Mouse (Mus musculus) intestine, embryonic 15.5 days (tissue): ENCODE measurements around the gene Pld4. TPM values are rescaled to one million over a fixed set of nuclear protein-coding genes. Genes with fewer than 3 reads are reported as not detected.

Experiments
- ATAC-seq: fragments of 200-750 bp; cut with Nextera tagmentation; 2 replicates; pipeline ENCODE4 v1.8.0; 2017; ENCODE audit warnings: moderate TSS enrichment, moderate library complexity
- H3K27ac ChIP-seq: fragments of 300-500 bp; sonication (generic); 2 replicates; pipeline ENCODE4 v1.5.1; 2015; ENCODE audit warnings: mild to moderate bottlenecking, inconsistent platforms
- H3K27me3 ChIP-seq: fragments of 300-500 bp; sonication (generic); replicated peaks from 2 replicates; pipeline ENCODE4 v1.6.1; 2015; ENCODE audit warnings: inconsistent platforms
- H3K36me3 ChIP-seq: fragments of 300-500 bp; sonication (generic); 2 replicates; pipeline ENCODE4 v1.6.1; 2015; ENCODE audit warnings: inconsistent platforms
- H3K4me1 ChIP-seq: fragments of 300-500 bp; sonication (generic); replicated peaks from 2 replicates; pipeline ENCODE4 v1.6.1; 2015; ENCODE audit warnings: inconsistent platforms
- H3K4me2 ChIP-seq: fragments of 300-500 bp; sonication (generic); replicated peaks from 2 replicates; pipeline ENCODE4 v1.6.1; 2015; ENCODE audit warnings: mild to moderate bottlenecking, inconsistent platforms
- H3K4me3 ChIP-seq: fragments of 300-500 bp; sonication (generic); replicated peaks from 2 replicates; pipeline ENCODE4 v1.5.1; 2015; ENCODE audit warnings: inconsistent platforms
- H3K9ac ChIP-seq: fragments of 300-500 bp; sonication (generic); 2 replicates; pipeline ENCODE4 v1.6.1; 2015; ENCODE audit warnings: inconsistent platforms
- H3K9me3 ChIP-seq: fragments of 300-500 bp; sonication (generic); 2 replicates; pipeline ENCODE4 v1.6.1; 2016; ENCODE audit warnings: inconsistent platforms
- WGBS: fragments of 180-500 bp; shearing (Covaris S2); methylation state at CpG from one replicate; pipeline ENCODE4 v1.1.7; 2015; 5-methylcytosine and 5-hydroxymethylcytosine counted together
- polyA plus RNA-seq: library from polyadenylated mRNA; unstranded; fragments of >200 nt; fragmentation: Nextera tagmentation; extraction: Ambion mirVana; gene quantifications from 2 replicates; pipeline ENCODE4 v1.2.1, GENCODE M21; 2015

Gene Pld4
- polyA plus RNA-seq, 1 experiment from 2014 or later: 11.6 TPM

DNA sequence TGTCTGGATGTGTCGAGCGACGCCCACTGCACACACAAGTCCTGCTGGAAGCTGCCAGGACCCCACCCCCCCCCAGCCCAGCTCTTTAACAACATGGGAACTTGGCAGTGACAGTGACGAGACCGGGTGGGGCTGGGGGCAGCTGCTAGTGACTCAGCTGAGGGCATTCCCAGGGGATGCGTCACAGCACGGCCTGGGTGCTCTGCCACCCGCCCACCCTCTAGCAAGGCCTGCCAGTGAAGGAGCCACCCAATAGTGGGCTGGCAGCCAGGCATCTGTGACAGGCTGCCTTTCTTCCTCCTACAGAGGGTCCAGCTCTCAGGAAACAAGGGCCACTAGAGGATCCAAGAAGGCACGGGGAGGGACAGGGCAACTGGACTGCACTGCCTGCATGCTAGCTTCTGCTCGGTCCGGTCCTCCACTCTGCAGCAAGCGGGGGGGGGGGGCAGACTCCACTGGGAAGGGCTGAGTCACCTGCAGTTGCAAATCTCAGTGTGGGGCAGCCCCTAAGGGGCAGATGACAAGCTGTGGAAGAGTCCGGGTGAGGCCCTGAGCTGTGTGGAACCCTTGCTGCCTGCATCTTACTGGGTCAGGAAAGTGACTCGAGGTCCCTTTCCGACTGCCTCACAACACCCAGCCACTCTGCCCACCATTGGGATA is 37.3 kb downstream of the Pld4 start:
- Histone ChIP-seq H3K4me2 (no peak overlapping the region; the same call in 1 of the 2 replicates), H3K4me3 (no peak overlapping the region), H3K27ac (0 out of 2 replicates have a peak overlapping the region, but pooled peaks have one; percentile 48), H3K36me3 (no peaks in the 10 kb centered on the region), H3K9me3 (no peaks in the 10 kb centered on the region), H3K9ac (peak overlapping the region; percentile 17; the same call in 1 of the 2 replicates), H3K4me1 (peaks cover 75% of the 10 kb centered on the region), H3K27me3 (peaks cover 8% of the 10 kb centered on the region)
- 45% methylated on average over 15 of the region's 15 CpGs for WGBS
- ATAC-seq: no peak

DNA sequence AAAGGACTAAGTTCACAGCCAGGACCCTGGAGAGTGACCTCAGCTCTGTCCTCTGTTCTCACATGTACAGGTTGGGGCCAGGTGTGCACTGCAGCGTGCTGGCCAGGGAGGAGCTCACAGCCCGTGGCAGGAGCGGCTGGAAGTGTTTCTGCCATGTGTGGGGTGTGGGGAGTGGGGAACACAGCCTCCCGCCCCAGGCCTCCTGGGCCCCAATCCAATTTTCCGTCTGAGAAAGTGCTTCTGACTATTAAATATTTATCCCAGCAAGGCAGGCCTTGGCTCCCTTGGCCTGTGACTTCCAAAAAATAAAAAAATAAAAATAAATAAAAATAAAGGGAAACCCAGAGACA is 37.9 kb downstream of the Pld4 start:
- H3K27ac ChIP-seq: peak overlapping the region; percentile 66; the same call in 1 of the 2 replicates
- peaks cover 8% of the 10 kb centered on the region for H3K27me3 ChIP-seq
- H3K4me1 ChIP-seq: peaks cover 70% of the 10 kb centered on the region
- no peak for ATAC-seq
- H3K9ac ChIP-seq: peak overlapping the region; percentile 17; the same call in 1 of the 2 replicates
- H3K9me3 ChIP-seq: no peaks in the 10 kb centered on the region
- H3K36me3 ChIP-seq: no peaks in the 10 kb centered on the region
- H3K4me2 ChIP-seq: no peak overlapping the region; the same call in 1 of the 2 replicates
- H3K4me3 ChIP-seq: no peak overlapping the region
- 19% methylated on average over 5 of the region's 5 CpGs for WGBS

DNA sequence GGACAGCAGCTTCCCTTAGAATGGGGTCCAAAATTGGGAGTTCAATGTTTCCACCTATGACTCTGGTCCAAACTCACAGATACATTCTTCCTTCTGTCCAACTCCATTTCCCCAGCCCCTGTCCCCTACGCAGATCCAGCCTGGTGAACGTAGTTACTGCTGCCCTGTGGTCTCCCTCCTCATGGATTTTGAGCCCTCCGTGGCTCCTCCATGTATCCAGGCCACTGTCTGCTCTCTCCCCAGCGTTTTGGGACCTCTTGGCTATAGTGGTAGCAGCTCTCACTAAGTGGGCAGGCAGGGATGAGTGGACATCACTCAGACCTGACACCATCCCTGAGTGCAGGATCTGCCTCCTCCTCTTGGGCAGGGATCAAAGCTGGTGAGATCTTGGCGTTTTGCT is 38.3 kb downstream of the Pld4 start:
- no peaks in the 10 kb centered on the region for H3K9me3 ChIP-seq
- 0 out of 2 replicates have a peak overlapping the region, but pooled peaks have one; percentile 4 for H3K4me2 ChIP-seq
- H3K27ac ChIP-seq: peak overlapping the region; percentile 66
- 65% methylated on average over 5 of the region's 5 CpGs for WGBS
- no peak overlapping the region for H3K4me3 ChIP-seq
- 0 out of 2 replicates have a peak overlapping the region, but pooled peaks have one; percentile 6 for H3K9ac ChIP-seq
- no peaks in the 10 kb centered on the region for H3K36me3 ChIP-seq
- no peak for ATAC-seq
- H3K4me1 ChIP-seq: peaks cover 69% of the 10 kb centered on the region
- peaks cover 8% of the 10 kb centered on the region for H3K27me3 ChIP-seq

DNA sequence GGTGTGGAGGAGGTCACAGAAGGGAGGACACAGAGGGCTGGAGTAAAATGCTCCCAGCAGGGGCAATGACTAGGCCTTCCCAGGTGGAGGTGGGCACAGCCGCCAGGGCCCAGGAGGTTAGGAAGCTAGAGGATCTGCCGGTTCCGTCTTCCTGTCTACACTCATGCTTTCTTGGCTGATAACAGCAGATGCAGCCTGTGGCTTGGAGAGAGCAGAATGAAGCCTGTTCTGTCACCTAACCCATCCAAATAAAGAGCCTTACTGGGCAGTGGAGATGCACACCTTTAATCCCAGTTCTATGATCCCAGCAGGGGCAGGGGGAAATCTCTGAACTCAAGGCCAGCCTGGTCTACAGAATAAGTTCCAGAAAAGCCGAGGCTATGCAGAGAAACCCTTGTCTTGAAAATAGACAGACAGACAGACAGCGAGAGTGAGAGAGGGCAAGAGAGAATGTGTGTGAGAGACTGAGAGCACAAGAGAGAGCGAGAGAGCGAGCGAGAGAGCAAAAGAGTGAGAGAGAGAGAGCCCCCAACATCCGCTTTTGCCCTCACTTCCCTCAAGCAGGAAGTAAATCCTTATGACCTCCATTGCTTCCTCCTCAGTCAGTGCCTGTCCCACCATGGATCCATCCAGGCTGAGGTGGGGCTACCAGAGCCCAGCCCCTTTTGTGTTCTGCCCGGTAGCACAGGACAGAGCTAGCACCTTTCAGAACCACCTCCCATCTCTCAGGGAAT is 38.9 kb downstream of the Pld4 start:
- WGBS: 83% methylated on average over 10 of the region's 10 CpGs
- Histone ChIP-seq H3K9me3 (no peaks in the 10 kb centered on the region), H3K4me1 (peaks cover 62% of the 10 kb centered on the region), H3K4me2 (no peak overlapping the region), H3K36me3 (no peaks in the 10 kb centered on the region), H3K4me3 (no peak overlapping the region), H3K9ac (0 out of 2 replicates have a peak overlapping the region, but pooled peaks have one; percentile 6), H3K27ac (no peak overlapping the region), H3K27me3 (peaks cover 8% of the 10 kb centered on the region)
- ATAC-seq: no peak

DNA sequence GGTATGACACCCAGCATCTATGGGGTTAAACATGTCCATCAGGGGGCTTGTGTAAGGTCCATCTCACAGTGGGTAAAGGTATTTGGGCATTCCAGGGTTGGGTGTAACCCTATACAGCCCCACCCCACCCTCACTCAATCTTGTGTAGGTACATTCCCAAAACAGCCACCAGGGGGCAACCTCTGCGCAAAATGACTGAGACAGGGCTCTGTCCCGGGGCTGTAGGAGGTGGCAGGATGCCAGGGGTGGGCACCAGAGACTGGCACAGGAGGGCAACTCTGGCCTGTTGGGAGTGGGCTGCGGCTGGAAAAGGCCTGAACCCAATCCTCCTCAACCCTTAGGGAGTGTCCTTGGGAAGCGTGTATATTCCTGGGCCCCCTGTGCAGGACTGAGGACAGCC is 40.0 kb downstream of the Pld4 start:
- Histone ChIP-seq H3K4me1 (peaks cover 54% of the 10 kb centered on the region), H3K4me3 (no peak overlapping the region), H3K4me2 (no peak overlapping the region), H3K9me3 (no peaks in the 10 kb centered on the region), H3K27ac (no peak overlapping the region), H3K36me3 (no peaks in the 10 kb centered on the region), H3K27me3 (peaks cover 8% of the 10 kb centered on the region), H3K9ac (no peak overlapping the region)
- 10% methylated on average over 4 of the region's 4 CpGs for WGBS
- peak; percentile 35 for ATAC-seq

DNA sequence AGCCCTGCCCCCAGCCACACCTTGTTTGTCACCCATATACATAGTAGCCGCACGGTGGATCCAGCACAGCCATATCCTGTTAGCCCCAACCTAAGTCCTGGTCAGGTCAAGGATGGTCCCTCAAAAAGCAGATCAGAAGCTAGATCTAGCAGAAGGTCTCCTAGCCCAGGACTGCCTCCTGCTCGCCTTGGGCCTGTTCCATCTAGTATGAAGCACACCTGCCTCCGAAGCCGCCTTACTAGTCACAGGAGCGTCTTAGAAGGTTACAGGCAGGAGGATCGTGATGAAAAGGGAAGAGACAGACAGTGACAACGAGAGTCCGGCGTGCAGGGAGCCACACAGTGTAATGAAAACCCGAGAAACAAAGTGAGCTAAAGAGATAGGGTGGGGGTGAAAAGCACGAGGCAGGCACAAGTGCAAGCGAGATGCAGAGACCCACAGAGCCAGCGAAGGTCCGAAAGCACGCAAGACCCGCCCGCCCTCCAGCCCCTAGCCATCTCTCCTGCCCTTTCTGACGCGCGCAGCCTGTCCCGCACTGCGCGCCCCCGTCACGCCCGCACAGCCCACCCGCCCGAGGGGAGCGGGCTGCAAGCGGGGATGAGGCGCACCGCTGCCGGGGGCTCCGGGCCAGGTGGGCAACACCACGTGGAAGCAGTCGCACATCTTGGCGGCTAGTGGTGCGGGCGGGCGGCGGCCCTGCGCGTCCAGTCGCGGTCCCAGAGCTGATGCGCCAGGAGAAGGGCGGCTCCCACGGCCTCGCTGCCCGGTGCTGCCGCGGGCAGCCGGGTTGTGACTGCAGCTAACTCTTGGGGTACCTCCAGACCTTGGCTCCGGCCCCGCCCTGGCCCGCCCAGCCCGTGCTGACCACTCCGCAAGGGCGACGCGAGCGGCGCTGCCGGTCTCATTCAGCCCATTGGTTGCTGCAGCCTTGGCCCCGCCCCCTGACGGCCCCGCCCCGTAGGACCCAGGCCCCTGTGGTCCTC is 41.7 kb downstream of the Pld4 start, which contains the start of gene Ahnak2:
TSS of gene Ahnak2 (minus strand) at position 794 of the 983 bp plus-strand sequence.
- H3K4me3 ChIP-seq: peak within 1 kb of the TSS; percentile 54
- 3% methylated on average over 67 of the region's 69 CpGs for WGBS
- H3K4me2 ChIP-seq: peak within 1 kb of the TSS; percentile 100
- H3K27me3 ChIP-seq: peaks cover 8% of the 10 kb centered on the region
- no peaks in the 10 kb centered on the region for H3K9me3 ChIP-seq
- H3K27ac ChIP-seq: no peak within 1 kb of the TSS
- H3K36me3 ChIP-seq: no peaks in the 10 kb centered on the region
- H3K4me1 ChIP-seq: peaks cover 40% of the 10 kb centered on the region
- peak; percentile 61 for ATAC-seq
- H3K9ac ChIP-seq: peak within 1 kb of the TSS; percentile 48

DNA sequence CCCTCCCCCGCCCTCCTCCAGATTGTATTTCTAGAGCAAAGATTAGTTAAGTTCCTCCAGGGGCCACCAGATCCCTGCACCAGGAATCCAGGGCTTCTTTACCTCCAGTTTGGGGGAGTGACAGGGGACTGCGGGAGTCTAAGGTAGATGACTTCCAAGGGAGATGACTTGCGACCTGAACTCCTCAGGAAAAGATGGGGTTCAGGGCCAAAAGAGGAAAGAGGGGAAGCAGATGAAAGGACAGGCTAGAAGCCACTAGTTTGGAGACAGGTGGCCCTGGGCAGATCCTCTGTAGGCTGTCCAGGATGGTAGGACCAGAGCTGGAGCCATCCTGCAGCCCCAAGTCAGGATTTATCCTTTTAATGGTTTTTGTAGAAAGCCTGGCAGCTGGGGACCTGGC is 42.5 kb downstream of the Pld4 start:
- H3K9me3 ChIP-seq: no peaks in the 10 kb centered on the region
- no peak overlapping the region for H3K4me3 ChIP-seq
- 13% methylated on average over 3 of the region's 3 CpGs for whole genome bisulfite sequencing
- no peak overlapping the region for H3K9ac ChIP-seq
- H3K27ac ChIP-seq: no peak overlapping the region
- ATAC-seq: no peak
- peak overlapping the region; percentile 100; the same call in 1 of the 2 replicates for H3K4me2 ChIP-seq
- peaks cover 8% of the 10 kb centered on the region for H3K27me3 ChIP-seq
- H3K36me3 ChIP-seq: no peaks in the 10 kb centered on the region
- peaks cover 32% of the 10 kb centered on the region for H3K4me1 ChIP-seq

DNA sequence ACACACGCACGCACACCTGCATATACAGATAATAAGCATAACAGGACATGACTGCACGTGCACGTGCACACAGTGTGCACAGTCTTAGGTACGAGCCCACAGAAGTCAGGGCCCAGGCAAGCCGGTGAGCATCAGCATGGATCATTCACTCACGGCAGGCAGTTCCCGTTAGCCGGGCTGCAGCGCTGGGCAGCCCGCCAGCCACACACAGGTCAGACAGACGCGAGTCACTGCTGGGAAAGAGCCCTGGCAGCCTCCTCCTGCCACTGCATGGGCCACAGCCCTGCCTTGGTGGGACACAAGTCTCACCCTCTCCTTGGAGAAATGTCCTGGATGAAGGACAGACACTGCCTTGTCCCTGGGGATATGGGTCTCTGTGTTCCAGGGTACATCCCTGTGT is 43.6 kb downstream of the Pld4 start:
- no peak overlapping the region for H3K27ac ChIP-seq
- H3K4me1 ChIP-seq: peaks cover 29% of the 10 kb centered on the region
- ATAC-seq: no peak
- no peak overlapping the region for H3K4me3 ChIP-seq
- 42% methylated on average over 13 of the region's 13 CpGs for WGBS
- no peaks in the 10 kb centered on the region for H3K9me3 ChIP-seq
- H3K9ac ChIP-seq: no peak overlapping the region
- no peak overlapping the region for H3K4me2 ChIP-seq
- no peaks in the 10 kb centered on the region for H3K36me3 ChIP-seq
- H3K27me3 ChIP-seq: peaks cover 8% of the 10 kb centered on the region

DNA sequence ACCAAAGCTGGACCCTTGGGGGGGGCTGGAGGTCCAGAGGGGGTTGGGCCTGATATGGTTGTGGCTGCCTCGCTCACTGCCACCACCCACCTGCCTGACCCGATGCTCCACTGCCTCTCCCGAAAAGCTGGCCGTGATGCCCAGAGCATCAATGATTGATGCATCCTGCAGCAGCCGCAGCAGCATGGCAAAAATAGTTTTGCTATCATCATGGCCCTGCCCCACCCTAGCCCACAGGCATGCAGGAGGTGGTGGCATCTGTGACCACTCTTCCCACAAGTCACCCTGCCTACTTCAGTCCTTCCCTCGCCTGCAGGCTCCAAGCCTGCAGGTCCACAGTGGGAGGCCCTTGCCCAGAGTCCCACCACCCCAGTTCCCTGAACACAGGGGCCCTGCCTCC is 45.6 kb downstream of the Pld4 start:
- Histone ChIP-seq H3K4me1 (peaks cover 28% of the 10 kb centered on the region), H3K9me3 (no peaks in the 10 kb centered on the region), H3K4me3 (no peak overlapping the region), H3K27ac (no peak overlapping the region), H3K27me3 (peaks cover 8% of the 10 kb centered on the region), H3K9ac (no peak overlapping the region), H3K36me3 (no peaks in the 10 kb centered on the region), H3K4me2 (no peak overlapping the region)
- ATAC-seq: no peak
- WGBS: 70% methylated on average over 6 of the region's 6 CpGs

DNA sequence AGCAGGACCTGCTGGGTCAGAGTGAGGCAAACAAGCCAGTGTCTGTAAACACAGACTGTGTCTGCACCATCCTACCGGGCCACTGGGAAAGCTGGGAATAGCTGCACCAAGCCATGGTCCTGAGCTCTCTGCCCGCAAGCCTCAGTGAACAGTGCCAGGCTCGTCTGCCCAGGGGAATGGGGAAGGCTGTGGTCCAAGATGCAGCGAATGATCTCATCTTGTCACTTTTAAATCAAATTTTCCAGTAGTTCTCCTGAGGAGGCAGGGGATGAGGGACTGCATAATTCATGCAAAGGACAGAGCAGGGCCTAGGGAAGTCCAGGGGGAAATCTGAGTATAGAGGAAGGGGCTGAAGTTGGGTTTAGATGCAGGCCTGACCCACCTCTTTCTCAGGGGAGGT is 47.3 kb downstream of the Pld4 start:
- H3K4me3 ChIP-seq: no peak overlapping the region
- no peaks in the 10 kb centered on the region; the same call in 1 of the 2 replicates for H3K27me3 ChIP-seq
- H3K4me2 ChIP-seq: no peak overlapping the region
- H3K36me3 ChIP-seq: no peaks in the 10 kb centered on the region
- H3K27ac ChIP-seq: no peak overlapping the region
- peak overlapping the region; percentile 39; the same call in 1 of the 2 replicates for H3K9ac ChIP-seq
- ATAC-seq: no peak
- 84% methylated on average over 4 of the region's 4 CpGs for WGBS
- peaks cover 18% of the 10 kb centered on the region for H3K4me1 ChIP-seq
- H3K9me3 ChIP-seq: no peaks in the 10 kb centered on the region

DNA sequence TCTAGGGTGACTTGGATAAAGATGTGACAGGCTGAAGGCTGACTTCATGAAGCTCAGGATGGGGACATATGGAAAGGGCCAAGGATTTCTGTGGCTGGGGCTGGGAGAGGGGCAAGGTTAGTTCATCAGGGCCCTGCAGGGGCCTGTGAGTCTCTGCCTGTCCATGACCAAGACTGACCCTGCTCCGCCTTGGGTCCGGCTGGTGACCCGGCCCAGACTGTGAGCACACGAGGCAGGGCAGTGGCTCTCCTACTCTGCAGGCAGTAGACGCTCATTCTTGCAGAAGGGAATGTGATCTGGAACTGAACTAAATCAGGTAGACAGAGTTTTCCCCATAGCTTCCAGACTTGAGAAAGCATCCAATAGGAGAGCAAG is 47.7 kb downstream of the Pld4 start:
- H3K9ac ChIP-seq: peak overlapping the region; percentile 39
- peaks cover 18% of the 10 kb centered on the region for H3K4me1 ChIP-seq
- H3K27ac ChIP-seq: no peak overlapping the region
- 71% methylated on average over 5 of the region's 5 CpGs for WGBS
- H3K4me2 ChIP-seq: peak overlapping the region; percentile 94
- H3K4me3 ChIP-seq: peak overlapping the region; percentile 58
- no peaks in the 10 kb centered on the region for H3K36me3 ChIP-seq
- no peaks in the 10 kb centered on the region; the same call in 1 of the 2 replicates for H3K27me3 ChIP-seq
- peak; percentile 35 for ATAC-seq
- H3K9me3 ChIP-seq: no peaks in the 10 kb centered on the region
